Mouse (Mus musculus): ENCODE data around the gene Zfp583.
A peak's percentile ranks its signal among the peaks of the same experiment; 100 is the strongest.

Zfp583 gene

GRCm38 (mm10) chr7:6285842-6286705, 45.0 kb downstream of the Zfp583 start, which contains the start of gene Zfp667:
Gene Zfp667, plus strand, starts transcription at chr7:6286579.
- peak; percentile 99 for DNase-seq (ENCODE audit: inconsistent ontology term)

GRCm38 (mm10) chr7:6285366-6285765, 45.7 kb downstream of the Zfp583 start:
- no peak for DNase-seq (ENCODE audit: inconsistent ontology term)

- no peak for DNase-seq (ENCODE audit: inconsistent ontology term)
These were observed 46.6 kb downstream of the Zfp583 start for GRCm38 (mm10) chr7:6284442-6285012.

GRCm38 (mm10) chr7:6283451-6284075, 47.5 kb downstream of the Zfp583 start:
- peak; percentile 75 for DNase-seq (ENCODE audit: inconsistent ontology term)

GRCm38 (mm10) chr7:6282749-6283148, 48.3 kb downstream of the Zfp583 start:
- peak; percentile 42 for DNase-seq (ENCODE audit: inconsistent ontology term)

- no peak for DNase-seq (ENCODE audit: inconsistent ontology term)
These were observed 53.2 kb downstream of the Zfp583 start for GRCm38 (mm10) chr7:6277906-6278305.

- no peak for DNase-seq (ENCODE audit: inconsistent ontology term)
These were observed 65.4 kb downstream of the Zfp583 start for GRCm38 (mm10) chr7:6265695-6266094.
